25 mouse cellular contexts compared by ENCODE assay signal in the genomic region with DNA sequence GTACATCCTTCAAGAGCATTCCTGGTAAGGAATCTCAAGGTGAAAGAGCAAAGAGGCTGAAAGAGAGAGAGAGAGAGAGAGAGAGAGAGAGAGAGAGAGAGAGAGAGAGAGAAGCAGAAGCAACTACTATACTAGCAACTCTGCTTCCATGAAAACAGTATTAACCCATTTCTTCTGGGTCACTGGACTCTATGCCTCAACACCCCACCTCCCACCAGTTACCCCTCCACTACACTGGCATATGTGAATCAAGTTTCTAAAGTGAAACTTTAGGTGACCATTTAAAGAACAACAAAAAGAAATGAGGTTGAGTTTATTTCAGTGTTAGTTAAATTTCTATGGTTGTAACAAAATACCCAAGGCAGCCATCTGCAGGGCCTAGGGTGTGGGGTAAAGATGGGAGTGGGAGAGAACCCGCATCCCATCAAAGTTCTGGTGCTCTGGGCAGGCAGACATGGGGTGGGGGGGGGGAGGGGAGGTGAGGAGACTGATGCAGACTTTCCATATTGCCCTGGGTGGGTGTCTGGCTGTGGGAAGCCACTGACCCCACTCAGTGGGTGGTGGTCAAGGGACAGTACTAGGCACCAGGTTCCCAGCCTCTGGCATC. TPM values are rescaled to one million over a fixed set of nuclear protein-coding genes. Genes with fewer than 3 reads are reported as not detected.
"Had no signal": no experiment of that assay in that cellular context is flagged by ENCODE, and none has a peak within 500 bp of the region (broad histone marks: within the 10 kb centered on the region; RNA-seq: fewer than 3 reads in every experiment).

No protein-coding gene starts in this region.

- H3K9me3 ChIP-seq: forebrain, embryonic 15.5 days; heart, embryonic 10.5 days; heart, embryonic 12.5 days; hindbrain, embryonic 13.5 days; hindbrain, embryonic 15.5 days; limb, embryonic 13.5 days; limb, embryonic 15.5 days; liver, embryonic 12.5 days had no signal

- ATAC-seq: forebrain, embryonic 15.5 days; forebrain, postnatal 0 days; hindbrain, postnatal 0 days; intestine, embryonic 16.5 days; liver, embryonic 12.5 days had no signal

- H3K27me3 ChIP-seq: forebrain, embryonic 15.5 days; heart, embryonic 12.5 days; hindbrain, embryonic 13.5 days; hindbrain, embryonic 15.5 days; limb, embryonic 13.5 days; limb, embryonic 15.5 days; liver, embryonic 12.5 days had no signal

- H3K27ac ChIP-seq: forebrain, embryonic 15.5 days; heart, embryonic 10.5 days; hindbrain, embryonic 13.5 days; hindbrain, embryonic 15.5 days; hindbrain, postnatal 0 days; limb, embryonic 13.5 days; limb, embryonic 15.5 days; liver, embryonic 12.5 days; liver, embryonic 14.5 days had no signal

- H3K4me1 ChIP-seq: forebrain, embryonic 15.5 days; hindbrain, embryonic 15.5 days; limb, embryonic 15.5 days had no signal

- DNase-seq: forebrain, postnatal 0 days; gastrocnemius, postnatal 14 days; gastrocnemius, postnatal 36 days; heart, adult 18-20 months; heart, postnatal 10 days; kidney, adult 11 months; kidney, adult 9 months; kidney, postnatal 25 days; layer of hippocampus, adult 9-11 months; layer of hippocampus, postnatal 36 days; left cerebral cortex, postnatal 4 days had no signal

- H3K4me2 ChIP-seq: forebrain, embryonic 15.5 days; heart, embryonic 12.5 days; hindbrain, embryonic 13.5 days; hindbrain, embryonic 15.5 days; limb, embryonic 13.5 days; limb, embryonic 15.5 days; liver, embryonic 12.5 days had no signal

- H3K4me3 ChIP-seq: forebrain, embryonic 15.5 days; heart, embryonic 10.5 days; heart, embryonic 12.5 days; hindbrain, embryonic 13.5 days; hindbrain, embryonic 15.5 days; limb, embryonic 13.5 days; limb, embryonic 15.5 days; liver, embryonic 12.5 days had no signal

- H3K9ac ChIP-seq: forebrain, embryonic 15.5 days; forebrain, postnatal 0 days; heart, embryonic 12.5 days; hindbrain, embryonic 13.5 days; hindbrain, embryonic 15.5 days; limb, embryonic 13.5 days; limb, embryonic 15.5 days; liver, embryonic 12.5 days; liver, embryonic 14.5 days had no signal

- H3K36me3 ChIP-seq: forebrain, embryonic 15.5 days; heart, embryonic 10.5 days; heart, embryonic 12.5 days; hindbrain, embryonic 13.5 days; hindbrain, embryonic 15.5 days; limb, embryonic 13.5 days; limb, embryonic 15.5 days; liver, embryonic 12.5 days had no signal

RNA-seq across cellular contexts. Expression of gene Ifit1bl1, which starts 35.5 kb away (rescaled TPM):
- total RNA-seq: gastrocnemius, adult 18-20 months; gastrocnemius, adult 8-10 months; gastrocnemius, postnatal 36 days had no signal

RNA-seq across cellular contexts. Expression of gene Ifit3b, which starts 41.5 kb away (rescaled TPM):
- polyA plus RNA-seq: heart, embryonic 10.5 days; hindbrain, embryonic 11.5 days; liver, embryonic 12.5 days had no signal
